Mouse (Mus musculus) left cerebral cortex, postnatal 10 days (tissue): ENCODE data around the gene Gm9936. TPM values are rescaled to one million over a fixed set of nuclear protein-coding genes. Genes with fewer than 3 reads are reported as not detected.
"Not testable (repeated sequence)": the region's sequence is repeated elsewhere in the genome, so short reads cannot be mapped to it uniquely, and the experiment has no call there.

Experiments used
- DNase-seq, 2 experiments: peaks; one replicate each; pipeline ENCODE4 v3.0.0; 2021 to 2022; ENCODE audit warnings: low spot score in 2 of 2, mixed read lengths in 1 of 2; ENCODE audit errors: extremely low spot score in 1 of 2
- intact Hi-C: fragments of 180-260 bp; cut with DNase I; formaldehyde crosslinking; loops from one replicate; pipeline ENCODE4 v1.15.1; 2025
- total RNA-seq, 2 experiments: library from RNA; stranded (reverse); gene quantifications; 2 replicates each; pipeline ENCODE4 v1.2.3; 2021

Gm9936 gene
- total RNA-seq: 1 to 10 TPM; 1.3 to 2.0 TPM

GRCm38 (mm10) chr5:114858582-114858981 is at the start of gene Gm9936:
Gm9936 (minus strand) TSS chr5:114858682.
- intact Hi-C loops: no loop called here

DNA sequence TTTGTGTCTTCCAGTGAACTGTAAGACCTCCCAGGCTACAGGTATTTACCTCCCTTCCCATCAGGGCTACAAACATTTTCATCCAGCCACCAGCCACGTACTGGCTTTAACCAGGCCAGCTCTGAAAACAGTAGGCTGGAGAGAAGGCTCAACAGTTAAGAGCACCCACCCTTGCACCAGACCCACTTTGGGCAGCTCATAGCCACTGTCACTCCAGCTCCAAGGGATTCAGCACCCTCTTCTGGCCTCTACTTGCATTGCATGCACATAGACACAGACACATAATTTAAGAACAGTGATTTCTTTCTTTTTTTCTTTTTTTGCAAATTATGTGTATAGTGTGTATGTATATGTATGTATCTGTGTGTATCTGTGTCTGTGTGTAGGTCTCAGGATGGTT is 43.9 kb upstream of the Gm9936 start:
- DNase-seq: peak in 1 of 2 experiments; percentile 45
- intact Hi-C loops: no loop called here

More at GRCm38 (mm10) chr5:114858582-114858981, at the start of gene Gm9936:
- no peak for DNase-seq

GRCm38 (mm10) chr5:114898857-114899256 is 40.4 kb upstream of the Gm9936 start:
- intact Hi-C loops: no loop called here
- DNase-seq: no peak

DNA sequence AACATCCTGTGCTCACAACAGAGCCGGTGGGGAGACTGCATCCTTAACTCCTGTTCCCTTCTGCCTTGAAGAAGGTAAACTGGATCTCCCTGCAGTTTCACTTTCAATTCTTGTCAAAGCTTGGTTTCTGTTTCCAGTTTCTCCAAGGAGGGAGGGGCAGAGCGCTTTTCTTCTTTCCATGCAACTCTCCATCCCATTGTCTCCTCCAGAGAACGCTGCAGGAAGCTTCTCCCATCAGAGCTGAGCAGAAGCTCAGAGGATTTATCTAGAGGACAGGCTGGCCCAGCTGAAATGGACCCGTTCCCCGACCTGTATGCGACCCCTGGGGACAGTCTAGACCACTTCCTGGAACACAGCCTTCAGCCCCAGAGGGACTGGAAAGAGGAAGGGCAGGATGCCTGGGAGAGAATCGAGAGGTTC is 38.9 kb upstream of the Gm9936 start:
- intact Hi-C loops: no loop called here
- DNase-seq: peak in 1 of 2 experiments; percentile 57

GRCm38 (mm10) chr5:114896688-114897373 is 38.3 kb upstream of the Gm9936 start, which contains the start of gene Oasl2:
Oasl2 (plus strand) TSS chr5:114896936.
- intact Hi-C loops: no loop called here

GRCm38 (mm10) chr5:114895542-114895941 is 37.1 kb upstream of the Gm9936 start:
- DNase-seq: no peak
- intact Hi-C loops: no loop called here

More at GRCm38 (mm10) chr5:114896688-114897373, 38.3 kb upstream of the Gm9936 start, which contains the start of gene Oasl2:
- DNase-seq: no peak

DNA sequence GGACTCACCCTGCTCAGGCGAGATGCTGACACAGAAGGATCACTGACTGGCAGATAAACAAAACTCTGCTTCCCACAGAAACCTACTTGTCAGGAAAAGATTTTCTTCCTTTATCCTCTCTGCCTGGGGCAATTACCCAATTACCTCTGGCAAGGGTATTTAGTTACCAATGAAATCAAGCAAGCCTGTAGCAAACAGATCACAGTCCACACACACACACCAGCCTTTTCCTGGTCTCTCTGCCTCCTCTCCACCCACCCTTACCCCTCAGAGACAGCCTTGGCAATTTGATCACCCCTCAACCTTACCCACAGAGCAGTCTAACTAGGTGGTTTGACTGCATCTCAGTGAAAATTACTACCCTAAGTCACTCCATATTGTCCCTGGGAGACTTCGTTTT is 30.5 kb upstream of the Gm9936 start:
- intact Hi-C loops: no loop called here

GRCm38 (mm10) chr5:114886801-114887200 is 28.3 kb upstream of the Gm9936 start:
- intact Hi-C loops: no loop called here
- no peak for DNase-seq

More for the DNA sequence above, 30.5 kb upstream of the Gm9936 start:
- DNase-seq: no peak

- intact Hi-C loops: no loop called here
- no peak for DNase-seq
Measured at GRCm38 (mm10) chr5:114883022-114883421, 24.5 kb upstream of the Gm9936 start.

DNA sequence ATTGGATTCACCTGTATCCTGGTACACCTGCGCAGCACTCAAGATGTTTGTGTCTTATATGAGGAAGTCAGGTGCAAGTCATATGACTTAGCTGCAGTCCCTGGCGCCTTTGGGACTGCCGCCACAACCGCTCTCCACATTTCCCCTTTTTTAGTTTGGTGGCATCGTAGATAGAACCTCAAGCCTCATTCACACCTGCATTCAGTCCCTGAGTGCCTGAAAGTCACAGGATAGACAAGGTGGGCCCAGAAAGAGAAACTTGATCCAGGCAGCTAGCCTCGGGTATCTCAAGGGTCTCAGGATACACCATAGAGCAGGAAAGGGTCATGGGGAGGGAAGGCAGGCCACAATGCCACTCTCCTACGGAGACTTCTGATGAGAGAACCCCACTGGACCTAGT is 23.8 kb upstream of the Gm9936 start:
- intact Hi-C loops, DNase-seq: not testable (repeated sequence)

GRCm38 (mm10) chr5:114879399-114879798 is 20.9 kb upstream of the Gm9936 start:
- intact Hi-C loops: no loop called here
- DNase-seq: no peak

GRCm38 (mm10) chr5:114877487-114877886 is 19.0 kb upstream of the Gm9936 start:
- intact Hi-C loops: no loop called here
- DNase-seq: no peak

- no peak for DNase-seq
- intact Hi-C loops: no loop called here
Measured at GRCm38 (mm10) chr5:114876331-114876730, 17.8 kb upstream of the Gm9936 start.

- intact Hi-C loops: no loop called here
- DNase-seq: no peak
Measured at GRCm38 (mm10) chr5:114875858-114876257, 17.4 kb upstream of the Gm9936 start.

- intact Hi-C loops: loop anchor here (5.0 kb wide), 1 partner anchor 38 kb away; no protein-coding TSS in a partner anchor
Measured at GRCm38 (mm10) chr5:114865279-114865678, 6.8 kb upstream of the Gm9936 start.

DNA sequence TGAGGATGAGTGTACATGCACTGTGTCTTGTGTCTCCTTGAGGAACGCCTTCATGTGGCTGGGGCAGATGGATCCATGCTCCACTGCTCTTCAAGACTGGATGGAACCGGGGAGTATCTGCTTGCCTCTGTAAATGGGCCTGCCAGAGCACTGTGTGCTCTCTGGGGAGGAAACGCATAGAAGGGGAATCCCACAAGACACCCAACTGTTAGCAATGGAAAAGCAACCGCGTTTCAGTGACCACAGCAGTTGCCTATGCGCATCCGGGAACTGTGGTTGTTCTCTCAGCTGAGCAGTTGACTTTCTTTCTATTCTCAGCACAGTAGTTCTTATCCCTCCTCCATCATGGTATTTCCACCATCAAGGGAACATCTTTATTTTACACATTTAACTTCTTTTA is 6.3 kb upstream of the Gm9936 start:
- DNase-seq: no peak
- intact Hi-C loops: loop anchor here (5.0 kb wide), 1 partner anchor 38 kb away; no protein-coding TSS in a partner anchor

More at GRCm38 (mm10) chr5:114865279-114865678, 6.8 kb upstream of the Gm9936 start:
- DNase-seq: no peak

DNA sequence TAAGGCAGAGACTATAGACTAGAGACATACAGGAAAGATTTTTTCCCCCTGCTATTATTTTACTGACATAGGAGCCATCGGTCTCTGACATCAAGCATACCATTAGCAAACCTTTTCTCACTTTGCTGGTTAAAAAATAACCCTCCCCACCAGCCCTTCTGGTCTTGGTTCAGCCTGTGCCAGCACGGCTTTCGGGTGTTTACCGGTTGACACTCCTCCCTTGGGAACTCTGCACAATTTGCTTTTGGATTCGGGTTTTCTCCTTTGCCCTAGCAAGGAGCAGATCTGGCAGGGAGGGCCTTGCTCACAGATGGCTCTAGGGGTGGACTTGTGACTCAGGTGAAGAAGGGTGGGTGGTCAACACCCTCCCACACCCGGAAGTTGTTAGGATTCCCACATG is 3.2 kb upstream of the Gm9936 start:
- no peak for DNase-seq
- intact Hi-C loops: no loop called here

- intact Hi-C loops: no loop called here
- peak; percentile 69 to 78 for DNase-seq
Measured at GRCm38 (mm10) chr5:114859253-114859652, 771 bp upstream of the Gm9936 start.

DNA sequence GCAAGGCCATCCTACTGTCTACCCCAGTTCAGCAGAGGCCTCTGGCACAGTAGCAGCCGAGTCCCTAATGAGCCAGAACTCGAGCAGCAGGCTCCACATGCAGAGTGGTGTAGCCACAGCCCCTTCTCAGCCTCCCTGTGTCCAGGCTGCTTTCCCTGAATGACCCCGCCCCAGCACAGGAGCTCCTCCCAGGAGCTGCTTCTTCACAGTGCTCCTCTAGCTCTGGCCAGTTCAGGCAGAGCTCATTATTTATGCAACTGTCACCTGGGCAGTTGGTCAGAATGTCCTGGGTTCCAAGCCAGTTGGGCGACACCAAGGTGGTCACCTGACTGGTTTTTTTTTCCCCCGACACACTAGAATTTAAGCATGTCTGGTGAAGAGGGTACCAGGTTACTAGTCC is 5.1 kb downstream of the Gm9936 start, which contains the start of gene 4930519G04Rik:
Gene 4930519G04Rik (plus strand): TSS at position 301 of the 400 bp plus-strand sequence.
- DNase-seq, intact Hi-C loops: not testable (repeated sequence)

DNA sequence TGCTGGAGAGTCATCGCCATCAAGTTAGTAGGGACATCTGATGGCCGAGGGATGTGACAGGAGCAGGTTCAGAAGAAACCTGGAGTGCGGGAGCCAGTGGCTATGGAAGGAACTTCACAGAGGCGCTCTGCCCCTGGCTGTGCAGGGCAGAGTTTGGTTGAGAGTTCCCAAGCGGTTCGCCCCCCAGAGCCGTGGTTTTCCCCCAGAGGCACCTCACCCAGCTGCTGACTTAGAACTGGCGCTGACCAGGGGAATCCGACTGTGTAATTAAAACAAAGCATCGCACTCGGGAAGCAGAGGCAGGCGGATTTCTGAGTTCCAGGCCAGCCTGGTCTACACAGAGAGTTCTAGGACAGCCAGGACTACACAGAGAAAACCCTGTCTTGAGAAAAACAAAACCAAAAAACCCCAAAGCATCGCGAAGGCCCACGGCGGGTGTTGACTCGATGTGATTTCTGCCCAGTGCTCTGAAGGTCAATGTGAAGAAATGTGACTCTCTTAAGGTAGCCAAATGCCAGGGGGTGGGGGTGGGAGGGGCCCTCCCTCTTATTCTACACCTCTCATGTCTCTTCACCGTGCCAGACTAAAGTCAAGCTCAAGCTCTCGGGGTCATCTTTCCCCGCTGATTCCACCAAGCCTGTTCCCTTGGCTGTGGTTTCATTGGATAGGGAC is 6.8 kb downstream of the Gm9936 start:
- intact Hi-C loops: no loop called here
- no peak for DNase-seq
